Mouse (Mus musculus): Measurements from ENCODE around the gene Klhdc8b. TPM values are rescaled to one million over a fixed set of nuclear protein-coding genes. Genes with fewer than 3 reads are reported as not detected.

Klhdc8b gene
- polyA plus RNA-seq, 1 experiment from 2014 or later: 49.8 TPM

- Histone ChIP-seq H3K4me3 (ENCODE audit: low read depth, low read length) (peak overlapping the region; percentile 96), H3K4me1 (ENCODE audit: control insufficient read depth, insufficient read depth, low read length) (peaks cover 17% of the 10 kb centered on the region), H3K36me3 (ENCODE audit: control insufficient read depth, insufficient read depth, low read length) (peaks cover 45% of the 10 kb centered on the region), H3K9me3 (ENCODE audit: control insufficient read depth, low read length) (no peaks in the 10 kb centered on the region), H3K4me2 (ENCODE audit: low read depth, low read length) (peak overlapping the region; percentile 92), H3K27ac (ENCODE audit: low read depth, low read length) (no peak overlapping the region), H3K27me3 (ENCODE audit: control insufficient read depth, insufficient read depth, low read length) (no peaks in the 10 kb centered on the region), H3K9ac (replicated peaks; ENCODE audit: low read depth, low read length) (no peak overlapping the region; the same call in 1 of the 2 replicates)
- ATAC-seq (ENCODE audit: low read depth): no peak
- 82% methylated on average over 16 of the region's 16 CpGs for WGBS
These were observed 30.8 kb upstream of the Klhdc8b start for GRCm38 (mm10) chr9:108492043-108492750.

DNA sequence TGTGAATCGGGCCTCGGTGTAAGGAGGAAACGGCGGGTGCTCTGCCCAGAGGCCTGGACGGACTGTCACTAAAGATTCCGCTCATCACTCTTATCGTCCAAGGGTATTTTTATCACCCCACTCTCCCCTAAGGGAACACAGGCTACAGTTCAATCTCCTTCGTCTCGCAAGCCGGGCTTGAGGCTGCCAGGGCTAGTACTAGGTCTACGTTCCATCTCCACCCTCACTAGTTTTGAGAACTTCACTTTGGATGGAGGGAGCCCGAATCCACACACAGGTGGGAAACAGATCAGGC, 29.9 kb upstream of the Klhdc8b start:
- peak overlapping the region; percentile 96 for H3K4me3 ChIP-seq (ENCODE audit: low read depth, low read length)
- 11% methylated on average over 12 of the region's 12 CpGs for WGBS

GRCm38 (mm10) chr9:108490559-108491285, 29.3 kb upstream of the Klhdc8b start, which contains the start of gene Usp19:
Gene Usp19 (plus strand): TSS chr9:108490602.
- no peaks in the 10 kb centered on the region for H3K27me3 ChIP-seq (ENCODE audit: control insufficient read depth, insufficient read depth, low read length)
- H3K27ac ChIP-seq (ENCODE audit: low read depth, low read length): peak within 1 kb of the TSS; percentile 97
- peaks cover 17% of the 10 kb centered on the region for H3K4me1 ChIP-seq (ENCODE audit: control insufficient read depth, insufficient read depth, low read length)
- H3K9ac ChIP-seq (replicated peaks; ENCODE audit: low read depth, low read length): peak within 1 kb of the TSS; percentile 94
- under 1% methylated on average over 69 of the region's 69 CpGs for WGBS
- no peaks in the 10 kb centered on the region for H3K9me3 ChIP-seq (ENCODE audit: control insufficient read depth, low read length)
- peaks cover 30% of the 10 kb centered on the region for H3K36me3 ChIP-seq (ENCODE audit: control insufficient read depth, insufficient read depth, low read length)
- peak within 1 kb of the TSS; percentile 96 for H3K4me3 ChIP-seq (ENCODE audit: low read depth, low read length)
- H3K4me2 ChIP-seq (ENCODE audit: low read depth, low read length): peak within 1 kb of the TSS; percentile 92
- ATAC-seq (ENCODE audit: low read depth): peak; percentile 95

More for the DNA sequence above, 29.9 kb upstream of the Klhdc8b start:
- H3K4me1 ChIP-seq (ENCODE audit: control insufficient read depth, insufficient read depth, low read length): peaks cover 17% of the 10 kb centered on the region
- H3K9me3 ChIP-seq (ENCODE audit: control insufficient read depth, low read length): no peaks in the 10 kb centered on the region
- no peaks in the 10 kb centered on the region for H3K27me3 ChIP-seq (ENCODE audit: control insufficient read depth, insufficient read depth, low read length)
- H3K9ac ChIP-seq (replicated peaks; ENCODE audit: low read depth, low read length): peak overlapping the region; percentile 94
- H3K27ac ChIP-seq (ENCODE audit: low read depth, low read length): peak overlapping the region; percentile 97
- ATAC-seq (ENCODE audit: low read depth): no peak
- peaks cover 35% of the 10 kb centered on the region for H3K36me3 ChIP-seq (ENCODE audit: control insufficient read depth, insufficient read depth, low read length)
- peak overlapping the region; percentile 92 for H3K4me2 ChIP-seq (ENCODE audit: low read depth, low read length)

DNA sequence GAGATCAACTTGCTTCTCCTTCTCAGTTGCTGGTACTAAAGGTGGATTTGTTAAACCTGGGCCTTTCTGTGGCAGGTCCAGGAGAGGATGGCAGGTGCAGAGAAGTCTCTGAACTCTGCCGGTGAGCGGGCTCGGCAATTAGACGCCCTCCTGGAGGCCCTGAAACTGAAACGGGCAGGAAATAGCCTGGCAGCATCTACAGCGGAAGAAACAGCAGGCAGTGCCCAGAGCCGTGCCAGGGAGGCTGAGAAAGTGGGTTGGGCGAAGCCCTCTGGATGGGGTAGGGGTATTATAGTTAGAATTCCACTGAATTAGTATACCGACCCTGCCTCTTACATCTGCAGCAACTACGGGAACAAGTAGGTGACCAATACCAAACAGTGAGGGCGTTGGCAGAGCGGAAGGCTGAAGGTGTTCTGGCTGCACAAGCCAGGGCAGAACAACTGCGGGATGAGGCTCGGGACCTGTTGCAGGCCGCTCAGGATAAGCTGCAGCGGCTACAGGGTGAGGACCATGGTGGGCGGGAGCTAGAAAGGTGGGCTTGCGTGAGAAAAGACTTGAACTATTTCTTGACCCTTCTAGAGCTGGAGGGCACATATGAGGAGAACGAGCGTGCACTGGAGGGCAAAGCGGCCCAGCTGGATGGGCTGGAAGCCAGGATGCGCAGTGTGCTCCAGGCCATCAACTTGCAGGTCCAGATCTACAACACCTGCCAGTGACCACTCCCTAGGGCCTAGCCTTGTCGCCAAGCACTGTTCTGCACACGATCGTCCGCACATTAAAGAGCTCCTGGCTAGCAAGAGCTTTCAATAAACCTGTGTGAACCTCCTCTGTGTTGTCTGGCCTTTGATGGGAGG, 28.5 kb upstream of the Klhdc8b start:
- Histone ChIP-seq H3K9me3 (ENCODE audit: control insufficient read depth, low read length) (no peaks in the 10 kb centered on the region), H3K27me3 (ENCODE audit: control insufficient read depth, insufficient read depth, low read length) (no peaks in the 10 kb centered on the region), H3K9ac (replicated peaks; ENCODE audit: low read depth, low read length) (peak overlapping the region; percentile 94), H3K36me3 (ENCODE audit: control insufficient read depth, insufficient read depth, low read length) (peaks cover 22% of the 10 kb centered on the region), H3K4me3 (ENCODE audit: low read depth, low read length) (peak overlapping the region; percentile 96), H3K4me1 (ENCODE audit: control insufficient read depth, insufficient read depth, low read length) (peaks cover 17% of the 10 kb centered on the region), H3K4me2 (ENCODE audit: low read depth, low read length) (peak overlapping the region; percentile 92), H3K27ac (ENCODE audit: low read depth, low read length) (peak overlapping the region; percentile 97)
- peak; percentile 33 for ATAC-seq (ENCODE audit: low read depth)
- WGBS: 63% methylated on average over 26 of the region's 26 CpGs

GRCm38 (mm10) chr9:108489215-108489614, 27.8 kb upstream of the Klhdc8b start:
- peaks cover 15% of the 10 kb centered on the region for H3K36me3 ChIP-seq (ENCODE audit: control insufficient read depth, insufficient read depth, low read length)
- H3K9me3 ChIP-seq (ENCODE audit: control insufficient read depth, low read length): no peaks in the 10 kb centered on the region
- 97% methylated on average over 20 of the region's 20 CpGs for WGBS
- H3K9ac ChIP-seq (replicated peaks; ENCODE audit: low read depth, low read length): no peak overlapping the region
- H3K4me2 ChIP-seq (ENCODE audit: low read depth, low read length): no peak overlapping the region
- H3K4me3 ChIP-seq (ENCODE audit: low read depth, low read length): no peak overlapping the region
- ATAC-seq (ENCODE audit: low read depth): no peak
- no peak overlapping the region for H3K27ac ChIP-seq (ENCODE audit: low read depth, low read length)
- H3K4me1 ChIP-seq (ENCODE audit: control insufficient read depth, insufficient read depth, low read length): peaks cover 17% of the 10 kb centered on the region
- no peaks in the 10 kb centered on the region for H3K27me3 ChIP-seq (ENCODE audit: control insufficient read depth, insufficient read depth, low read length)

DNA sequence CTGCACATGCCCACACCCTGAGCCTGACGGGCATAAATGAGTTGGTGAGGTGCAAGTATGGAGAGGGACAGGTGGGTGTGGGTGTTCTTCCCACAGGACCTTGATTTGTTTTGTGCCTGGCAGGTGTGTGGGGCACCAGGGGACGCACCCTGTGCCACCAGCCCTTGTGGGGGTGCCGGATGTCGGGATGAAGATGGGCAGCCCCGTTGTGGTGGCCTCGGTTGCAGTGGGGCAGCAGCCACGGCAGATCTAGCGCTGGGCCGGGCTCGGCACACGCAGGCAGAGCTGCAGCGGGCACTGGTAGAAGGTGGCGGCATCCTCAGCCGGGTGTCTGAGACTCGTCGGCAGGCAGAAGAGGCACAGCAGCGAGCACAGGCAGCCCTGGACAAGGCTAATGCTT, 27.0 kb upstream of the Klhdc8b start:
- Histone ChIP-seq H3K4me1 (ENCODE audit: control insufficient read depth, insufficient read depth, low read length) (peaks cover 17% of the 10 kb centered on the region), H3K9me3 (ENCODE audit: control insufficient read depth, low read length) (no peaks in the 10 kb centered on the region), H3K27ac (ENCODE audit: low read depth, low read length) (no peak overlapping the region), H3K36me3 (ENCODE audit: control insufficient read depth, insufficient read depth, low read length) (peaks cover 7% of the 10 kb centered on the region; the same call in 1 of the 2 replicates), H3K9ac (replicated peaks; ENCODE audit: low read depth, low read length) (no peak overlapping the region), H3K4me2 (ENCODE audit: low read depth, low read length) (no peak overlapping the region), H3K27me3 (ENCODE audit: control insufficient read depth, insufficient read depth, low read length) (no peaks in the 10 kb centered on the region), H3K4me3 (ENCODE audit: low read depth, low read length) (no peak overlapping the region)
- WGBS: 94% methylated on average over 17 of the region's 17 CpGs
- ATAC-seq (ENCODE audit: low read depth): no peak

DNA sequence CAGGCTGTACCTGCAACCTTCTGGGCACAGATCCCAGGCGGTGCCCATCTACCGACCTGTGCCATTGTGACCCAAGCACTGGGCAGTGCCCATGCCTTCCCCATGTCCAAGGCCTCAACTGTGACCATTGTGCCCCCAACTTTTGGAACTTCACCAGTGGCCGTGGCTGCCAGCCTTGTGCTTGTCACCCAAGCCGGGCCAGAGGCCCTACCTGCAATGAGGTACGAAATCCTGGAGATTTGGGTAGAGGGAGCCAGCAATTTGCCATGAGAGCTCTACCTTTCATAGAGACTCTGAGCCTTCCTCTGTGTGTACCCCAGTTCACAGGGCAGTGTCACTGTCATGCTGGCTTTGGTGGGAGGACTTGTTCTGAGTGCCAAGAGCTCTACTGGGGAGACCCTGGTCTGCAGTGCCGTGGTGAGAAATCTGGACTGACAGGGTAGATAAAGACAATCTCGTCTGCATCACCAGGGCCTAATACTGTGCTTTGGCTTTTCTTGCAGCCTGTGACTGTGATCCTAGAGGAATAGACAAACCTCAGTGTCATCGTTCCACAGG, 25.7 kb upstream of the Klhdc8b start:
- no peaks in the 10 kb centered on the region for H3K9me3 ChIP-seq (ENCODE audit: control insufficient read depth, low read length)
- no peaks in the 10 kb centered on the region for H3K36me3 ChIP-seq (ENCODE audit: control insufficient read depth, insufficient read depth, low read length)
- no peak overlapping the region for H3K9ac ChIP-seq (replicated peaks; ENCODE audit: low read depth, low read length)
- WGBS: 95% methylated on average over 8 of the region's 8 CpGs
- no peak overlapping the region for H3K27ac ChIP-seq (ENCODE audit: low read depth, low read length)
- peaks cover 15% of the 10 kb centered on the region for H3K4me1 ChIP-seq (ENCODE audit: control insufficient read depth, insufficient read depth, low read length)
- no peaks in the 10 kb centered on the region for H3K27me3 ChIP-seq (ENCODE audit: control insufficient read depth, insufficient read depth, low read length)
- no peak overlapping the region for H3K4me3 ChIP-seq (ENCODE audit: low read depth, low read length)
- ATAC-seq (ENCODE audit: low read depth): no peak
- H3K4me2 ChIP-seq (ENCODE audit: low read depth, low read length): no peak overlapping the region

- H3K4me3 ChIP-seq (ENCODE audit: low read depth, low read length): no peak overlapping the region
- H3K9ac ChIP-seq (replicated peaks; ENCODE audit: low read depth, low read length): no peak overlapping the region
- WGBS: 94% methylated on average over 19 of the region's 19 CpGs
- no peak overlapping the region for H3K27ac ChIP-seq (ENCODE audit: low read depth, low read length)
- no peak for ATAC-seq (ENCODE audit: low read depth)
- H3K36me3 ChIP-seq (ENCODE audit: control insufficient read depth, insufficient read depth, low read length): no peaks in the 10 kb centered on the region
- H3K27me3 ChIP-seq (ENCODE audit: control insufficient read depth, insufficient read depth, low read length): no peaks in the 10 kb centered on the region
- H3K4me2 ChIP-seq (ENCODE audit: low read depth, low read length): no peak overlapping the region
- H3K9me3 ChIP-seq (ENCODE audit: control insufficient read depth, low read length): no peaks in the 10 kb centered on the region
- H3K4me1 ChIP-seq (ENCODE audit: control insufficient read depth, insufficient read depth, low read length): peaks cover 6% of the 10 kb centered on the region
These were observed 24.0 kb upstream of the Klhdc8b start for GRCm38 (mm10) chr9:108485301-108485875.

Data from neural tube, embryonic 14.5 days (tissue).